Mouse (Mus musculus) intestine, postnatal 0 days (tissue): ENCODE measurements around the gene Serpina3j. TPM values are rescaled to one million over a fixed set of nuclear protein-coding genes. Genes with fewer than 3 reads are reported as not detected.

Source experiments
- ATAC-seq: fragments of 200-750 bp; cut with Nextera tagmentation; 2 replicates; pipeline ENCODE4 v1.8.0; 2017; ENCODE audit warnings: mild to moderate bottlenecking, moderate TSS enrichment, moderate library complexity
- H3K27ac ChIP-seq: fragments of 300-500 bp; sonication (generic); 2 replicates; pipeline ENCODE4 v1.5.1; 2014; ENCODE audit warnings: mild to moderate bottlenecking, low read depth, low read length, moderate library complexity
- H3K27me3 ChIP-seq: fragments of 300-500 bp; sonication (generic); replicated peaks from 2 replicates; pipeline ENCODE4 v1.6.1; 2014; ENCODE audit warnings: low read length, mixed read lengths; ENCODE audit not compliant: control insufficient read depth, insufficient read depth
- H3K36me3 ChIP-seq: fragments of 300-500 bp; sonication (generic); 2 replicates; pipeline ENCODE4 v1.6.1; 2014; ENCODE audit warnings: mild to moderate bottlenecking, moderate library complexity; ENCODE audit not compliant: control insufficient read depth, insufficient read depth
- H3K4me1 ChIP-seq: fragments of 300-500 bp; sonication (generic); replicated peaks from 2 replicates; pipeline ENCODE4 v1.6.1; 2014; ENCODE audit warnings: antibody characterized with exemption, low read length, mixed read lengths; ENCODE audit not compliant: control insufficient read depth, insufficient read depth
- H3K4me2 ChIP-seq: fragments of 300-500 bp; sonication (generic); replicated peaks from 2 replicates; pipeline ENCODE4 v1.6.1; 2014; ENCODE audit warnings: low read depth, mild to moderate bottlenecking, moderate library complexity
- H3K4me3 ChIP-seq: fragments of 300-500 bp; sonication (generic); 2 replicates; pipeline ENCODE4 v1.5.1; 2014; ENCODE audit warnings: low read depth, low read length
- H3K9ac ChIP-seq: fragments of 300-500 bp; sonication (generic); 2 replicates; pipeline ENCODE4 v1.6.1; 2014; ENCODE audit warnings: mild to moderate bottlenecking, low read depth, low read length
- H3K9me3 ChIP-seq: fragments of 300-500 bp; sonication (generic); 2 replicates; pipeline ENCODE4 v1.6.1; 2016; ENCODE audit warnings: mixed run types; ENCODE audit not compliant: control insufficient read depth
- CTCF ChIP-seq: sonication (generic); IDR thresholded peaks from 2 replicates; pipeline ENCODE4 v1.5.1; 2016; ENCODE audit warnings: low read depth, mild to moderate bottlenecking, control low read depth, antibody characterized with exemption, moderate library complexity
- WGBS: fragments of 180-500 bp; shearing (Covaris S2); extraction: QIAGEN DNeasy Blood & Tissue Kit; methylation state at CpG from one replicate; pipeline ENCODE4 v1.1.7; 2014; 5-methylcytosine and 5-hydroxymethylcytosine counted together
- polyA plus RNA-seq: library from polyadenylated mRNA; unstranded; fragments of >200 nt; fragmentation: Nextera tagmentation; extraction: Ambion mirVana; gene quantifications from 2 replicates; pipeline ENCODE4 v1.2.1, GENCODE M21; 2015

Serpina3j gene
- polyA plus RNA-seq, 1 experiment from 2014 or later, result not detected

- no peak for TF ChIP-seq CTCF
- no peak for ATAC-seq
- Histone ChIP-seq H3K36me3 (no peaks in the 10 kb centered on the region), H3K27me3 (no peaks in the 10 kb centered on the region), H3K27ac (no peak overlapping the region), H3K4me3 (no peak overlapping the region), H3K4me1 (no peaks in the 10 kb centered on the region), H3K9me3 (no peaks in the 10 kb centered on the region), H3K9ac (no peak overlapping the region), H3K4me2 (no peak overlapping the region)
- WGBS, result 86% methylated on average over 3 of the region's 3 CpGs
Observed at GRCm38 (mm10) chr12:104369986-104370385, 55.6 kb downstream of the Serpina3j start.

Other genes starting within 250 kb of the Serpina3j start
- 0.18 and 0.24 TPM in 2 replicates for gene Serpina5, start 213.4 kb upstream of the Serpina3j start, polyA plus RNA-seq
- gene Serpina3a, start 201.8 kb upstream of the Serpina3j start, polyA plus RNA-seq, result 0.09 and 0.21 TPM in 2 replicates
- not detected in 2 replicates for gene Serpina3b, start 186.6 kb upstream of the Serpina3j start, polyA plus RNA-seq
- gene Serpina3c, start 160.7 kb upstream of the Serpina3j start, polyA plus RNA-seq, result 0.09 TPM in 1 of 2 replicates, not detected in the other
- gene Serpina3f, start 100.0 kb upstream of the Serpina3j start, polyA plus RNA-seq, result 0.59 and 0.69 TPM in 2 replicates
- 5.2 and 6.1 TPM in 2 replicates for gene Serpina3g, start 78.3 kb upstream of the Serpina3j start, polyA plus RNA-seq
- not detected in 2 replicates for gene Serpina3i, start 51.4 kb upstream of the Serpina3j start, polyA plus RNA-seq
- not detected in 2 replicates for gene Serpina3k, start 23.9 kb downstream of the Serpina3j start, polyA plus RNA-seq
- not detected in 2 replicates for gene Serpina3m, start 23.9 kb downstream of the Serpina3j start, polyA plus RNA-seq
- gene Serpina3n, start 92.2 kb downstream of the Serpina3j start, polyA plus RNA-seq, result 0.18 and 0.21 TPM in 2 replicates
- 0.20 TPM in 1 of 2 replicates, not detected in the other for gene Gsc, start 158.8 kb downstream of the Serpina3j start, polyA plus RNA-seq